Mouse (Mus musculus): ENCODE measurements around the gene Tmem89. TPM values are rescaled to one million over a fixed set of nuclear protein-coding genes. Genes with fewer than 3 reads are reported as not detected.

Gene Tmem89
- polyA plus RNA-seq, 1 experiment from 2014 or later, result not detected

Other genes with a start within 250 kb of the Tmem89 start
- 58.0 and 58.2 TPM in 2 replicates for gene Prkar2a, start 225.3 kb upstream of the Tmem89 start, polyA plus RNA-seq (2014; fragmentation: Nextera tagmentation; extraction: Ambion mirVana)
- 104 and 109 TPM in 2 replicates for gene Ip6k2, start 130.8 kb upstream of the Tmem89 start, polyA plus RNA-seq (2014; fragmentation: Nextera tagmentation; extraction: Ambion mirVana)
- gene Nckipsd, start 106.3 kb upstream of the Tmem89 start, polyA plus RNA-seq (2014; fragmentation: Nextera tagmentation; extraction: Ambion mirVana), result 8.3 and 9.2 TPM in 2 replicates
- gene Celsr3, start 88.3 kb upstream of the Tmem89 start, polyA plus RNA-seq (2014; fragmentation: Nextera tagmentation; extraction: Ambion mirVana), result 5.4 and 6.4 TPM in 2 replicates
- gene Slc26a6, start 61.3 kb upstream of the Tmem89 start, polyA plus RNA-seq (2014; fragmentation: Nextera tagmentation; extraction: Ambion mirVana), result 7.5 and 8.0 TPM in 2 replicates
- 378 and 408 TPM in 2 replicates for gene Uqcrc1, start 22.0 kb downstream of the Tmem89 start, polyA plus RNA-seq (2014; fragmentation: Nextera tagmentation; extraction: Ambion mirVana)
- gene Col7a1, start 39.0 kb downstream of the Tmem89 start, polyA plus RNA-seq (2014; fragmentation: Nextera tagmentation; extraction: Ambion mirVana), result 1.1 and 2.2 TPM in 2 replicates
- 0.15 TPM in 1 of 2 replicates, not detected in the other for gene Ucn2, start 71.4 kb downstream of the Tmem89 start, polyA plus RNA-seq (2014; fragmentation: Nextera tagmentation; extraction: Ambion mirVana)
- 7.7 and 10.5 TPM in 2 replicates for gene Pfkfb4, start 77.2 kb downstream of the Tmem89 start, polyA plus RNA-seq (2014; fragmentation: Nextera tagmentation; extraction: Ambion mirVana)
- gene Shisa5, start 123.9 kb downstream of the Tmem89 start, polyA plus RNA-seq (2014; fragmentation: Nextera tagmentation; extraction: Ambion mirVana), result 27.1 and 29.9 TPM in 2 replicates
- gene Trex1, start 145.1 kb downstream of the Tmem89 start, polyA plus RNA-seq (2014; fragmentation: Nextera tagmentation; extraction: Ambion mirVana), result 7.1 and 7.3 TPM in 2 replicates
- gene Atrip, start 159.5 kb downstream of the Tmem89 start, polyA plus RNA-seq (2014; fragmentation: Nextera tagmentation; extraction: Ambion mirVana), result 21.7 and 25.0 TPM in 2 replicates
- 11.4 and 14.2 TPM in 2 replicates for gene Ccdc51, start 167.9 kb downstream of the Tmem89 start, polyA plus RNA-seq (2014; fragmentation: Nextera tagmentation; extraction: Ambion mirVana)
- gene Tma7, start 168.0 kb downstream of the Tmem89 start, polyA plus RNA-seq (2014; fragmentation: Nextera tagmentation; extraction: Ambion mirVana), result 819 and 852 TPM in 2 replicates
- gene Plxnb1, start 180.8 kb downstream of the Tmem89 start, polyA plus RNA-seq (2014; fragmentation: Nextera tagmentation; extraction: Ambion mirVana), result 17.1 and 17.7 TPM in 2 replicates
- not detected in 2 replicates for gene Fbxw21, start 247.4 kb downstream of the Tmem89 start, polyA plus RNA-seq (2014; fragmentation: Nextera tagmentation; extraction: Ambion mirVana)